Mouse (Mus musculus) limb, embryonic 14.5 days (tissue): ENCODE results near the gene Cd8b1. TPM values are rescaled to one million over a fixed set of nuclear protein-coding genes. Genes with fewer than 3 reads are reported as not detected.

Experiments used
- ATAC-seq: fragments of 200-750 bp; cut with Nextera tagmentation; 2 replicates; pipeline ENCODE4 v1.8.0; 2017; ENCODE audit warnings: low read depth, moderate number of reproducible peaks, moderate TSS enrichment; ENCODE audit not compliant: low FRiP score
- DNase-seq: peaks from one replicate; pipeline ENCODE4 v3.0.0-alpha.2; 2015; ENCODE audit warnings: low spot score
- H3K27ac ChIP-seq: fragments of 300-500 bp; sonication (generic); replicated peaks from 2 replicates; pipeline ENCODE4 v1.5.1; 2014; ENCODE audit warnings: low read depth, mild to moderate bottlenecking, low read length, moderate library complexity, mixed read lengths
- H3K27me3 ChIP-seq: fragments of 300-500 bp; sonication (generic); 2 replicates; pipeline ENCODE4 v1.6.1; 2014; ENCODE audit warnings: low read length, mixed read lengths; ENCODE audit not compliant: control insufficient read depth, insufficient read depth
- H3K36me3 ChIP-seq: fragments of 300-500 bp; sonication (generic); 2 replicates; pipeline ENCODE4 v1.6.1; 2014; ENCODE audit warnings: mild to moderate bottlenecking, low read length, moderate library complexity, mixed read lengths; ENCODE audit not compliant: control insufficient read depth, insufficient read depth
- H3K4me1 ChIP-seq: fragments of 300-500 bp; sonication (generic); 2 replicates; pipeline ENCODE4 v1.6.1; 2014; ENCODE audit warnings: antibody characterized with exemption, low read length, mixed read lengths; ENCODE audit not compliant: control insufficient read depth, insufficient read depth
- H3K4me2 ChIP-seq: fragments of 300-500 bp; sonication (generic); replicated peaks from 2 replicates; pipeline ENCODE4 v1.6.1; 2014; ENCODE audit warnings: low read depth, mild to moderate bottlenecking, low read length, moderate library complexity; ENCODE audit not compliant: severe bottlenecking
- H3K4me3 ChIP-seq: fragments of 300-500 bp; sonication (generic); replicated peaks from 2 replicates; pipeline ENCODE4 v1.5.1; 2014; ENCODE audit warnings: low read length
- H3K9ac ChIP-seq: fragments of 300-500 bp; sonication (generic); 2 replicates; pipeline ENCODE4 v1.6.1; 2014; ENCODE audit warnings: mild to moderate bottlenecking, low read depth, low read length, moderate library complexity; ENCODE audit not compliant: severe bottlenecking
- H3K9me3 ChIP-seq: fragments of 300-500 bp; sonication (generic); 2 replicates; pipeline ENCODE4 v1.6.1; 2016; ENCODE audit warnings: low read length; ENCODE audit not compliant: control insufficient read depth
- POLR2A ChIP-seq: fragments of 200-500 bp; IDR thresholded peaks from 2 replicates; pipeline ENCODE4 v1.8.0; 2012; ENCODE audit warnings: inconsistent platforms, mild to moderate bottlenecking, moderate library complexity, borderline replicate concordance; ENCODE audit not compliant: insufficient read depth, insufficient read length; ENCODE audit errors: extremely low read depth
- WGBS: fragments of 180-500 bp; shearing (Covaris S2); extraction: QIAGEN DNeasy Blood & Tissue Kit; methylation state at CpG from one replicate; pipeline ENCODE4 v1.1.7; 2014; 5-methylcytosine and 5-hydroxymethylcytosine counted together
- polyA plus RNA-seq, 2 experiments: library from polyadenylated mRNA; depleted of rRNA in 1 of 2; stranded (reverse) in 1 of 2; unstranded in 1 of 2; fragments of >200 nt; fragmentation: Nextera tagmentation in 1 of 2; extraction: Ambion mirVana in 1 of 2; gene quantifications; 2 replicates each; pipeline versions ENCODE4 v1.2.1 to v1.2.3; 2012 to 2014

The Cd8b1 gene
- polyA plus RNA-seq, 2 experiments, result not detected

- Histone ChIP-seq H3K27ac (no peak overlapping the region), H3K4me2 (no peak overlapping the region), H3K9me3 (no peaks in the 10 kb centered on the region), H3K27me3 (no peaks in the 10 kb centered on the region), H3K4me1 (no peaks in the 10 kb centered on the region), H3K9ac (no peak overlapping the region), H3K36me3 (no peaks in the 10 kb centered on the region), H3K4me3 (no peak overlapping the region)
- 84% methylated on average over 7 of the region's 7 CpGs for WGBS
- no peak for DNase-seq
- no peak for TF ChIP-seq POLR2A
- ATAC-seq, result no peak
Observed at GRCm38 (mm10) chr6:71357493-71357892, 34.9 kb downstream of the Cd8b1 start.

GRCm38 (mm10) chr6:71360221-71360620 is 37.6 kb downstream of the Cd8b1 start:
- H3K36me3 ChIP-seq, result no peaks in the 10 kb centered on the region

GRCm38 (mm10) chr6:71360751-71361150 is 38.2 kb downstream of the Cd8b1 start:
- H3K4me1 ChIP-seq, result no peaks in the 10 kb centered on the region
- H3K4me3 ChIP-seq, result no peak overlapping the region
- DNase-seq (no peak), ATAC-seq (no peak)
- peak overlapping the region; percentile 12; the same call in 1 of the 2 replicates for H3K9ac ChIP-seq
- no peaks in the 10 kb centered on the region for H3K36me3 ChIP-seq
- WGBS, result 60% methylated on average over 5 of the region's 5 CpGs
- peak overlapping the region; percentile 25 for H3K4me2 ChIP-seq
- no peaks in the 10 kb centered on the region for H3K27me3 ChIP-seq
- no peak for TF ChIP-seq POLR2A
- no peak overlapping the region for H3K27ac ChIP-seq
- no peaks in the 10 kb centered on the region for H3K9me3 ChIP-seq

More at GRCm38 (mm10) chr6:71360221-71360620, 37.6 kb downstream of the Cd8b1 start:
- ATAC-seq, result no peak
- WGBS, result 83% methylated on average over 4 of the region's 4 CpGs
- DNase-seq, result no peak
- Histone ChIP-seq H3K4me2 (no peak overlapping the region), H3K9ac (no peak overlapping the region), H3K4me1 (no peaks in the 10 kb centered on the region), H3K27me3 (no peaks in the 10 kb centered on the region), H3K27ac (no peak overlapping the region), H3K9me3 (no peaks in the 10 kb centered on the region), H3K4me3 (no peak overlapping the region)
- TF ChIP-seq POLR2A, result no peak

GRCm38 (mm10) chr6:71361156-71361670 is 38.6 kb downstream of the Cd8b1 start:
- Histone ChIP-seq H3K9me3 (no peaks in the 10 kb centered on the region), H3K9ac (peak overlapping the region; percentile 12; the same call in 1 of the 2 replicates), H3K36me3 (no peaks in the 10 kb centered on the region), H3K4me3 (no peak overlapping the region), H3K27ac (no peak overlapping the region), H3K4me1 (no peaks in the 10 kb centered on the region), H3K27me3 (no peaks in the 10 kb centered on the region), H3K4me2 (peak overlapping the region; percentile 25)
- TF ChIP-seq POLR2A, result no peak
- 67% methylated on average over 10 of the region's 10 CpGs for WGBS
- ATAC-seq (no peak), DNase-seq (no peak)

- H3K9me3 ChIP-seq, result no peaks in the 10 kb centered on the region
- no peak overlapping the region for H3K27ac ChIP-seq
- TF ChIP-seq POLR2A, result no peak
- DNase-seq (no peak), ATAC-seq (no peak)
- no peaks in the 10 kb centered on the region for H3K4me1 ChIP-seq
- H3K9ac ChIP-seq, result no peak overlapping the region
- H3K4me3 ChIP-seq, result no peak overlapping the region
- H3K27me3 ChIP-seq, result no peaks in the 10 kb centered on the region
- 84% methylated on average over 2 of the region's 2 CpGs for WGBS
- no peaks in the 10 kb centered on the region for H3K36me3 ChIP-seq
- no peak overlapping the region for H3K4me2 ChIP-seq
Observed at GRCm38 (mm10) chr6:71363995-71364394, 41.4 kb downstream of the Cd8b1 start.

- TF ChIP-seq POLR2A, result no peak
- whole genome bisulfite sequencing, result 89% methylated on average over 6 of the region's 6 CpGs
- DNase-seq (no peak), ATAC-seq (no peak)
- Histone ChIP-seq H3K9me3 (no peaks in the 10 kb centered on the region), H3K27ac (no peak overlapping the region), H3K9ac (no peak overlapping the region), H3K4me1 (no peaks in the 10 kb centered on the region), H3K4me3 (no peak overlapping the region), H3K36me3 (no peaks in the 10 kb centered on the region), H3K4me2 (no peak overlapping the region), H3K27me3 (no peaks in the 10 kb centered on the region)
Observed at GRCm38 (mm10) chr6:71369416-71369815, 46.8 kb downstream of the Cd8b1 start.
